Mouse (Mus musculus) lung, embryonic 16.5 days (tissue): ENCODE data around the gene Zfr. TPM values are rescaled to one million over a fixed set of nuclear protein-coding genes. Genes with fewer than 3 reads are reported as not detected.
"Not testable (repeated sequence)": the region's sequence is repeated elsewhere in the genome, so short reads cannot be mapped to it uniquely, and the experiment has no call there.

Experiments
- ATAC-seq: fragments of 200-750 bp; cut with Nextera tagmentation; 2 replicates; pipeline ENCODE4 v1.8.0; 2017; ENCODE audit warnings: low read depth, mild to moderate bottlenecking, moderate library complexity
- H3K27ac ChIP-seq: fragments of 300-500 bp; sonication (generic); 2 replicates; pipeline ENCODE4 v1.5.1; 2014; ENCODE audit warnings: mild to moderate bottlenecking, control low read depth, low read length
- H3K27me3 ChIP-seq: fragments of 300-500 bp; sonication (generic); 2 replicates; pipeline ENCODE4 v1.6.1; 2014; ENCODE audit warnings: low read depth, low read length, mixed read lengths; ENCODE audit not compliant: control insufficient read depth, insufficient read depth
- H3K36me3 ChIP-seq: fragments of 300-500 bp; sonication (generic); 2 replicates; pipeline ENCODE4 v1.6.1; 2014; ENCODE audit warnings: low read length; ENCODE audit not compliant: control insufficient read depth, insufficient read depth
- H3K4me1 ChIP-seq: fragments of 300-500 bp; sonication (generic); replicated peaks from 2 replicates; pipeline ENCODE4 v1.6.1; 2014; ENCODE audit warnings: low read length, mixed read lengths; ENCODE audit not compliant: control insufficient read depth, insufficient read depth
- H3K4me2 ChIP-seq: fragments of 300-500 bp; sonication (generic); 2 replicates; pipeline ENCODE4 v1.6.1; 2014; ENCODE audit warnings: low read depth, low read length, control low read depth
- H3K4me3 ChIP-seq: fragments of 300-500 bp; sonication (generic); 2 replicates; pipeline ENCODE4 v1.5.1; 2014; ENCODE audit warnings: mild to moderate bottlenecking, low read length, control low read depth
- H3K9ac ChIP-seq: fragments of 300-500 bp; sonication (generic); 2 replicates; pipeline ENCODE4 v1.6.1; 2014; ENCODE audit warnings: low read length, control low read depth
- H3K9me3 ChIP-seq: fragments of 300-500 bp; sonication (generic); 2 replicates; pipeline ENCODE4 v1.6.1; 2016; ENCODE audit warnings: low read length; ENCODE audit not compliant: control insufficient read depth
- WGBS: fragments of 180-500 bp; shearing (Covaris S2); extraction: QIAGEN DNeasy Blood & Tissue Kit; methylation state at CpG from one replicate; pipeline ENCODE4 v1.1.7; 2014; 5-methylcytosine and 5-hydroxymethylcytosine counted together
- polyA plus RNA-seq: library from polyadenylated mRNA; unstranded; fragments of >200 nt; fragmentation: Nextera tagmentation; extraction: Ambion mirVana; gene quantifications from 2 replicates; pipeline ENCODE4 v1.2.1, GENCODE M21; 2015

The Zfr gene
- polyA plus RNA-seq, 1 experiment from 2014 or later = 109 TPM

DNA sequence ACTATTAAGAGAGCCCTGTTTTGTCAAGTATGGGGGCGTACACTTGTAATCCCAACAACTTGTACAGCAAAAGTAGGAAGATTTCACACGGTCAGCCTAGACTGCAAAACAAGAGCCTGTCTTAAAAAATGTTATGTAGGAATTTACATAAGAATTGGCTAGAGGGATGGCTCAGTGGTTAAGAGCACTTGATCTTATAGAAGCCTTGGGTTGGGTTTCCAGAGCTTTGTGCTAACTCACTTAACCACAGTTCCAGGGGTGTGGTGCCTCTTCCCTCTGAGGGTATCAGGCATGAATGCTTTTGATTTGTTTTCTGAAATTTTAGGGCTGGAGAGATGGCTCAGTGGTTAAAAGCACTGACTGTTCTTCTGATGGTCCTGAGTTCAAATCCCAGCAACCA is 29.8 kb downstream of the Zfr start:
- Histone ChIP-seq H3K27me3 (no peaks in the 10 kb centered on the region), H3K27ac (no peak overlapping the region), H3K9ac (no peak overlapping the region), H3K4me2 (no peak overlapping the region), H3K4me1 (no peaks in the 10 kb centered on the region), H3K4me3 (no peak overlapping the region), H3K36me3 (peaks cover 33% of the 10 kb centered on the region), H3K9me3 (no peaks in the 10 kb centered on the region)
- 91% methylated on average over 2 of the region's 2 CpGs for WGBS
- ATAC-seq = no peak

DNA sequence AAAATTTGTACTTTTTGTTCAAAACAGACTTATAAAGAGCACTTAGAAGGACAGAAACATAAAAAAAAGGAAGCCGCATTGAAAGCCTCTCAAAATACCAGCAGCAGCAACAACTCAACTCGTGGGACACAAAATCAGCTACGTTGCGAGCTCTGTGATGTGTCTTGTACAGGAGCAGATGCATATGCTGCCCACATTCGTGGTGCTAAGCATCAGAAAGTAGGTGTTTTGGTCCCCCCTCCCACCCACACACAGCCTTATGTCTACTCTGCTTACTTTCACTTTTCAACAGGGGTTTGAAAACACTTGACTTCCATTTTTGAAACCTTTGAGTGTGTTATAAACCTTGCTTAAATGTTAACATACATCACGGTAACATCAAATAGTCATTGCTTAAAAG is 31.9 kb downstream of the Zfr start:
- Histone ChIP-seq H3K27me3 (no peaks in the 10 kb centered on the region), H3K9ac (no peak overlapping the region), H3K4me3 (no peak overlapping the region), H3K4me2 (no peak overlapping the region), H3K9me3 (no peaks in the 10 kb centered on the region), H3K4me1 (no peaks in the 10 kb centered on the region), H3K27ac (no peak overlapping the region), H3K36me3 (peaks cover 43% of the 10 kb centered on the region)
- 83% methylated on average over 6 of the region's 6 CpGs for WGBS
- no peak for ATAC-seq

DNA sequence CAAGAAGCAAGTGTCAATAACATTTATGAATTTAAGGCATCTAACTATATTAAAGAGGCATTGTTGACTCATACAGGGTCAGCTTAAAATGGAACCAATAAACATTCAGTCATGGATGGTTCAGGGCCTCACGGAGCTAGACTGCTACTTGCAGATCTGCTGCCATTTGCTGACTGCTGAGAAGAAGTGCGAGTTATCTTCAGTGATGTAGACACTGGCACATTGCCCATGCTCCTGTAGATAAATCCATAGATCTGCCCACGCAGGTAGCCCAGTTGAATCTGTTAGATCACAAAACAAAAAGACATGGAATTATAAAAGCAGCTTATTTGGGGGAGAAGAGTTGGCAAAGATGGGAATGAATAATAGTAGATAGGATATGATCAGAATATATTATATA is 36.1 kb downstream of the Zfr start:
- ATAC-seq = no peak
- Histone ChIP-seq H3K9me3 (no peaks in the 10 kb centered on the region), H3K27me3 (no peaks in the 10 kb centered on the region), H3K9ac (no peak overlapping the region), H3K4me2 (no peak overlapping the region), H3K27ac (no peak overlapping the region), H3K4me3 (no peak overlapping the region), H3K36me3 (peaks cover 60% of the 10 kb centered on the region), H3K4me1 (no peaks in the 10 kb centered on the region)
- WGBS = 80% methylated on average over 3 of the region's 3 CpGs

- Histone ChIP-seq H3K4me2 (no peak overlapping the region), H3K9me3 (no peaks in the 10 kb centered on the region), H3K9ac (no peak overlapping the region), H3K4me1 (no peaks in the 10 kb centered on the region), H3K27me3 (no peaks in the 10 kb centered on the region), H3K36me3 (peaks cover 49% of the 10 kb centered on the region), H3K27ac (no peak overlapping the region), H3K4me3 (no peak overlapping the region)
- 89% methylated on average over 5 of the region's 5 CpGs for WGBS
- no peak for ATAC-seq
Measured at GRCm38 (mm10) chr15:12178126-12178525, 60.5 kb downstream of the Zfr start.

GRCm38 (mm10) chr15:12181181-12181805 is 63.7 kb downstream of the Zfr start:
- not testable (repeated sequence) for H3K4me3 ChIP-seq, ATAC-seq, H3K9ac ChIP-seq, H3K27ac ChIP-seq, H3K4me1 ChIP-seq, H3K9me3 ChIP-seq, H3K4me2 ChIP-seq, H3K27me3 ChIP-seq
- peaks cover 37% of the 10 kb centered on the region for H3K36me3 ChIP-seq
- WGBS = 84% methylated on average over 13 of the region's 13 CpGs

DNA sequence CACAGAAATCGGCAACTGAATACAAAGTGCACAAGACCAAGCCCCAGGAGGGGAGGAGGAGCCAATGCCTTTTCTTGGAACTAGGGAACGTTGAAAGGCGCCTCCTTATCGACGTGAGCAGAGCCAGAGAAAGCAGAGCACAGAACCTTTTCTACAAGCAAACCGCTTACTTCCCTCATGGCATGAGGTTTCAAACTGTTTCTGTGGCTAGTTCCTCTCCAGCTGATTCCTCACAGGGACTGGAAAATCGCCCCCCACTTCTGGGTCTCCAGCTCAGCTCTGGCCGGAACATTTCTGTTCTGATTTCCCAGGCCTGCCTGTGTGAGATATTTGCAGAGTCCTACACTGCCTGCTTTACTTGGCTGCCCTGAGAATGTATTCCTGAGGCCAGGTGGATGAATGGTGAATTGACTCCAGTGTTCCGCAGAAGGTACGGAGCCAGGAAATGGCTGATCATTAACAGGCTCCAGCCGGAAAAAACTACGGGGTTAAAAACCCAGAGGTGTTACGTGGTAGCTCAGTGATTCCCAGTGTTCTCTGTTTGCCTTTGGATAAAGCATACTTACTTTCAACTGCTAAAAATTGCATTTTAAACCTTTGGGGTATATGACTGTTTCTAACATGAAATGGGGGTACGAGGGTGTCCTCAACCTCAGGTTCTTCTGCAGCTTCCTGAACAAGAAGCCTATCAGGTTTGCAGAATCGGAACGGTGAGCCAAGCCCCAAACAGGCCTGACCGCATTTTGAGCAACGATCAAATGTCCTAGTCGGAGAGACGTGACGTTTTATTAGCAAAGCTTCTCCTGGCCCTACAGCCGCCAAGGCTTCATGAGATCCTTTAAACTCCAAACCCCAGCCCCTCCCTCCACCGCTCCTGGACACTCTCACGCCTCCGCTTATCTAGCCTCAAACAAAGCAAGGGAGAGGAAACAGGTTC is 76.5 kb downstream of the Zfr start:
- ATAC-seq = peak; percentile 77
- peak overlapping the region; percentile 37 for H3K4me2 ChIP-seq
- WGBS = 18% methylated on average over 25 of the region's 25 CpGs
- no peaks in the 10 kb centered on the region for H3K9me3 ChIP-seq
- H3K36me3 ChIP-seq = peaks cover 5% of the 10 kb centered on the region
- H3K27ac ChIP-seq = peak overlapping the region; percentile 85
- peaks cover 25% of the 10 kb centered on the region for H3K4me1 ChIP-seq
- no peaks in the 10 kb centered on the region for H3K27me3 ChIP-seq
- peak overlapping the region; percentile 9 for H3K4me3 ChIP-seq
- H3K9ac ChIP-seq = peak overlapping the region; percentile 56

GRCm38 (mm10) chr15:12194817-12195735 is 77.4 kb downstream of the Zfr start:
- Histone ChIP-seq H3K27me3 (no peaks in the 10 kb centered on the region), H3K9me3 (no peaks in the 10 kb centered on the region), H3K4me3 (peak overlapping the region; percentile 1), H3K4me2 (peak overlapping the region; percentile 37), H3K36me3 (peaks cover 5% of the 10 kb centered on the region), H3K4me1 (peaks cover 25% of the 10 kb centered on the region), H3K9ac (peak overlapping the region; percentile 56; the same call in 1 of the 2 replicates), H3K27ac (peak overlapping the region; percentile 85)
- 27% methylated on average over 20 of the region's 20 CpGs for WGBS
- no peak for ATAC-seq

DNA sequence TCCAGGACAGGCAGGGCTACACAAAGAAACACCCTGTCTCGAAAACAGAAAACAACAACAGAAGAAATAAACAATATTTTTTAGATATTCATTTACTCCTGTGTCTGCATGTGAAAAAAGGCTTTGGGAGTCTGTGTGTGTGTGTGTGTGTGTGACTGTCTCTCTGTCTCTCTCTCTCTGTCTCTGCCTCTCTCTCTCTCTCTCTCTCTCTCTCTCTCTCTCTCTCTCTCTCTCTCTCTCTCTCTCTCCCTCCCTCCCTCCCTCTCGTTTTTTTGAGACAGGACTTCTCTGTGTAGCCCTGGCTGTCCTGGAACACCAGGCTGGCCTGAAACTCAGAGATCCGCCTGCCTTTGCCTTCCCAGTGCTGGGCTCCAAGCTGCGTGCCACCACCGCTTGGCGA is 78.3 kb downstream of the Zfr start:
- Histone ChIP-seq H3K9ac (no peak overlapping the region), H3K4me2 (no peak overlapping the region), H3K27ac (peak overlapping the region; percentile 85), H3K27me3 (no peaks in the 10 kb centered on the region), H3K36me3 (no peaks in the 10 kb centered on the region; the same call in 1 of the 2 replicates), H3K4me3 (no peak overlapping the region), H3K4me1 (peaks cover 25% of the 10 kb centered on the region), H3K9me3 (no peaks in the 10 kb centered on the region)
- ATAC-seq = peak; percentile 1; the same call in 1 of the 2 replicates
- WGBS = 72% methylated on average over 6 of the region's 6 CpGs
